Mouse (Mus musculus) hindbrain, embryonic 15.5 days (tissue): ENCODE data around the gene Syde2. TPM values are rescaled to one million over a fixed set of nuclear protein-coding genes. Genes with fewer than 3 reads are reported as not detected.
"Not testable (repeated sequence)": the region's sequence is repeated elsewhere in the genome, so short reads cannot be mapped to it uniquely, and the experiment has no call there.

Source experiments
- ATAC-seq: fragments of 200-750 bp; cut with Nextera tagmentation; 2 replicates; pipeline ENCODE4 v1.8.0; 2017; ENCODE audit warnings: low read depth, moderate number of reproducible peaks, moderate TSS enrichment; ENCODE audit not compliant: low FRiP score
- H3K27ac ChIP-seq: fragments of 300-500 bp; sonication (generic); replicated peaks from 2 replicates; pipeline ENCODE4 v1.5.1; 2015; ENCODE audit warnings: mild to moderate bottlenecking, inconsistent platforms
- H3K27me3 ChIP-seq: fragments of 300-500 bp; sonication (generic); 2 replicates; pipeline ENCODE4 v1.6.1; 2015; ENCODE audit warnings: control low read depth, inconsistent platforms
- H3K36me3 ChIP-seq: fragments of 300-500 bp; sonication (generic); 2 replicates; pipeline ENCODE4 v1.6.1; 2015; ENCODE audit warnings: control low read depth, inconsistent platforms
- H3K4me1 ChIP-seq: fragments of 300-500 bp; sonication (generic); replicated peaks from 2 replicates; pipeline ENCODE4 v1.6.1; 2015; ENCODE audit warnings: control low read depth, inconsistent platforms
- H3K4me2 ChIP-seq: fragments of 300-500 bp; sonication (generic); 2 replicates; pipeline ENCODE4 v1.6.1; 2015; ENCODE audit warnings: moderate library complexity, mild to moderate bottlenecking, inconsistent platforms
- H3K4me3 ChIP-seq: fragments of 300-500 bp; sonication (generic); 2 replicates; pipeline ENCODE4 v1.5.1; 2015; ENCODE audit warnings: mild to moderate bottlenecking, inconsistent platforms
- H3K9ac ChIP-seq: fragments of 300-500 bp; sonication (generic); 2 replicates; pipeline ENCODE4 v1.6.1; 2015; ENCODE audit warnings: inconsistent platforms
- H3K9me3 ChIP-seq: fragments of 300-500 bp; sonication (generic); 2 replicates; pipeline ENCODE4 v1.6.1; 2016; ENCODE audit warnings: control low read depth, inconsistent platforms
- WGBS: fragments of 180-500 bp; shearing (Covaris S2); methylation state at CpG from one replicate; pipeline ENCODE4 v1.1.7; 2015; 5-methylcytosine and 5-hydroxymethylcytosine counted together
- polyA plus RNA-seq: library from polyadenylated mRNA; unstranded; fragments of >200 nt; fragmentation: Nextera tagmentation; extraction: Ambion mirVana; gene quantifications from 2 replicates; pipeline ENCODE4 v1.2.1, GENCODE M21; 2015

Gene Syde2
- polyA plus RNA-seq, 1 experiment from 2014 or later, result 0.34 TPM

GRCm38 (mm10) chr3:145951287-145952165 lies 36.1 kb upstream of the Syde2 start:
- Histone ChIP-seq H3K27me3 (peaks cover 5% of the 10 kb centered on the region), H3K4me3 (no peak overlapping the region)
- 69% methylated on average over 17 of the region's 17 CpGs for WGBS

GRCm38 (mm10) chr3:145952945-145953344 lies 34.7 kb upstream of the Syde2 start:
- ATAC-seq, result no peak
- Histone ChIP-seq H3K9me3 (no peaks in the 10 kb centered on the region), H3K36me3 (no peaks in the 10 kb centered on the region), H3K4me3 (no peak overlapping the region), H3K4me2 (no peak overlapping the region), H3K27ac (no peak overlapping the region), H3K4me1 (peaks cover 5% of the 10 kb centered on the region; the same call in 1 of the 2 replicates), H3K9ac (no peak overlapping the region), H3K27me3 (peaks cover 5% of the 10 kb centered on the region)
- WGBS, result 89% methylated on average over 7 of the region's 7 CpGs

More at GRCm38 (mm10) chr3:145951287-145952165, 36.1 kb upstream of the Syde2 start:
- Histone ChIP-seq H3K27ac (no peak overlapping the region), H3K9me3 (no peaks in the 10 kb centered on the region), H3K36me3 (no peaks in the 10 kb centered on the region), H3K4me1 (peaks cover 5% of the 10 kb centered on the region), H3K4me2 (no peak overlapping the region), H3K9ac (no peak overlapping the region)
- ATAC-seq, result no peak

GRCm38 (mm10) chr3:145953411-145953810 lies 34.3 kb upstream of the Syde2 start:
- 90% methylated on average over 2 of the region's 2 CpGs for WGBS

DNA sequence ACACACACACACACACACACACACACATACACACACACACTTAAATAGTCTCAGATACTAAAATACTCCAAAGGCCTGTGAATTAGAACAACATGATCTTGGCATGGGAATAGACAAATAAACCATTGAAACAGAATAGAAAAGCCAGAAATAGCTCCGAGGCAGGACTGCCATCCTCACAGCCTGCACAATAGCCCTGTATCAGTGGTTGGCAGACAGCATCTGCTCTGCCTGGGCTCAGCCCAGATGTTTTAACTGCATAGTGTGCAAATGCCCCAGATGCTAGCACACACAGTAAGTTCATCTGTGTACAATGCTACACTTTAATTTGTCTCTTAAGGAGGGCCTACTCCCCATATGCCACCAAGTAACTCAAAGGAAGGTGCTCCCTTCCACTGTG lies 27.8 kb upstream of the Syde2 start:
- no peaks in the 10 kb centered on the region for H3K9me3 ChIP-seq
- peaks cover 23% of the 10 kb centered on the region for H3K27me3 ChIP-seq
- no peak overlapping the region for H3K4me3 ChIP-seq
- no peak overlapping the region for H3K27ac ChIP-seq
- no peak overlapping the region for H3K9ac ChIP-seq
- 35% methylated on average over 1 of the region's 1 CpGs for WGBS
- H3K4me2 ChIP-seq, result no peak overlapping the region
- H3K36me3 ChIP-seq, result no peaks in the 10 kb centered on the region
- H3K4me1 ChIP-seq, result peaks cover 18% of the 10 kb centered on the region
- ATAC-seq, result no peak

More at GRCm38 (mm10) chr3:145953411-145953810, 34.3 kb upstream of the Syde2 start:
- H3K36me3 ChIP-seq, result no peaks in the 10 kb centered on the region
- peaks cover 5% of the 10 kb centered on the region for H3K27me3 ChIP-seq
- H3K4me3 ChIP-seq, result no peak overlapping the region
- H3K9ac ChIP-seq, result no peak overlapping the region
- ATAC-seq, result no peak
- no peak overlapping the region for H3K4me2 ChIP-seq
- no peak overlapping the region for H3K27ac ChIP-seq
- H3K4me1 ChIP-seq, result peaks cover 5% of the 10 kb centered on the region; the same call in 1 of the 2 replicates
- no peaks in the 10 kb centered on the region for H3K9me3 ChIP-seq

DNA sequence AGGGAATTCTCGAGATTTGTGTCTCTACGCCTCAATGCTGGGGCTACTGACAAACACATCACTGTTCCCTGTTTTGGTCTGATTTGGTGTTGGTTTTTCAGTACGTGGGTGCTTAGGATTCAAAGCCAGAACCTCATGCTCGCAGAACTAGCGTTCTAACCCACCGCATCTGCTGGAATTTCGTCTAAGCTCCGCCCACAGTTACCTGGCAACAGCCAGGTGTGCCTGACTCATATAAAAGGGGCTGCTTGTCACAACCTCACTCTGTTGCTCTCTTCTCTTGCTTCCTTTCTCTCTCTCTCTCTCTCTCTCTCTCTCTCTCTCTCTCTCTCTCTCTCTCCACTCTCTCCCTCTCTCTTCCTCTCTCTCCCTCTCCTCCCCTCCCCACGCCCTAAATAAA lies 25.3 kb upstream of the Syde2 start:
- Histone ChIP-seq H3K36me3 (no peaks in the 10 kb centered on the region), H3K27ac (no peak overlapping the region), H3K9ac (no peak overlapping the region), H3K4me1 (peaks cover 18% of the 10 kb centered on the region), H3K9me3 (no peaks in the 10 kb centered on the region), H3K27me3 (peaks cover 25% of the 10 kb centered on the region), H3K4me2 (no peak overlapping the region), H3K4me3 (no peak overlapping the region)
- no peak for ATAC-seq
- 20% methylated on average over 9 of the region's 9 CpGs for WGBS

- H3K9ac ChIP-seq, result no peak overlapping the region
- peaks cover 18% of the 10 kb centered on the region for H3K4me1 ChIP-seq
- no peak overlapping the region for H3K27ac ChIP-seq
- no peaks in the 10 kb centered on the region for H3K36me3 ChIP-seq
- peak overlapping the region; percentile 35 for H3K4me2 ChIP-seq
- H3K27me3 ChIP-seq, result peaks cover 25% of the 10 kb centered on the region
- 13% methylated on average over 31 of the region's 31 CpGs for WGBS
- ATAC-seq, result peak; percentile 38; the same call in 1 of the 2 replicates
- no peaks in the 10 kb centered on the region for H3K9me3 ChIP-seq
- 0 out of 2 replicates have a peak overlapping the region, but pooled peaks have one; percentile 4 for H3K4me3 ChIP-seq
These were observed 24.3 kb upstream of the Syde2 start for GRCm38 (mm10) chr3:145963101-145964017.

DNA sequence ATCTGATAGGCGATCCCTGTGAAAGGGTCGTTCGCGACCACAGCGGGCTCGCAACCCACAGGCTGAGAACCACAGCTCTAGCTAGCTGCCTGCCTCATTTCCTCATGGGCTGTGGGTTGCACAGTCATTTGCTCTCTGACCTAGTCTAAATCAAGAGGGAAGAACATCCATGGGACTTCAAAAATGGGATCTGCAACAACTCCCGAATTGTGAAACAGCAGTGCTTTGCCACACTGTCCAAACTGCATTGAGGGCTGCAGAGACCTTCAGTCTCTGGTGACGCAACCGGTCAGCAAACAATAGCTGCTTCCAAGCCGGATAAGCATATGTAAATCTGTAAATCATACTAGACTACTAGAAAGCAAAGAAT lies 23.7 kb upstream of the Syde2 start:
- Histone ChIP-seq H3K4me1 (peaks cover 18% of the 10 kb centered on the region), H3K4me3 (0 out of 2 replicates have a peak overlapping the region, but pooled peaks have one; percentile 4), H3K27me3 (peaks cover 25% of the 10 kb centered on the region), H3K9ac (no peak overlapping the region), H3K27ac (no peak overlapping the region), H3K36me3 (no peaks in the 10 kb centered on the region), H3K9me3 (no peaks in the 10 kb centered on the region), H3K4me2 (peak overlapping the region; percentile 35)
- WGBS, result 16% methylated on average over 10 of the region's 10 CpGs
- peak; percentile 27; the same call in 1 of the 2 replicates for ATAC-seq

DNA sequence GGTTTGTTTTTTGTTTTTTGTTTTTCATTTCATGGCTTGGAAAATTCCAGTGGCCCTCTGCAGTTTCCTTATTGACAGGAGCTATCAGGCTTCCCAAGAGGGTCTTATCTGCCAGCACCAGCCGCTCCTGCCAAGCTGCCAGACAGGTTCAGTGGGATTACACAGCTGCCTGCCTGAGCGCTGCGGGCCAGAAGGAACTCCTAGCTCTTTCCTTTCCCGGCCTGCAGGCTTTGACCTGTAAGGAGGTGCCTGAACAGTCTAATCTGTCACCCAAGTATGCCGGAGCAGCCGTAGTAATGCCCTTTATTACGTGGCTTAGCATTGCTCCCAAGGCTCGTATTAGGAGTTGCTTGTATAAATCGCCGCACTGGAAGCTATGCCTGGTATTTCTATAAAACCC lies 23.2 kb upstream of the Syde2 start:
- Histone ChIP-seq H3K27me3 (peaks cover 25% of the 10 kb centered on the region), H3K9me3 (no peaks in the 10 kb centered on the region), H3K27ac (no peak overlapping the region), H3K4me3 (no peak overlapping the region), H3K9ac (no peak overlapping the region), H3K36me3 (no peaks in the 10 kb centered on the region), H3K4me2 (peak overlapping the region; percentile 35), H3K4me1 (peaks cover 18% of the 10 kb centered on the region)
- ATAC-seq, result no peak
- WGBS, result 16% methylated on average over 10 of the region's 10 CpGs

DNA sequence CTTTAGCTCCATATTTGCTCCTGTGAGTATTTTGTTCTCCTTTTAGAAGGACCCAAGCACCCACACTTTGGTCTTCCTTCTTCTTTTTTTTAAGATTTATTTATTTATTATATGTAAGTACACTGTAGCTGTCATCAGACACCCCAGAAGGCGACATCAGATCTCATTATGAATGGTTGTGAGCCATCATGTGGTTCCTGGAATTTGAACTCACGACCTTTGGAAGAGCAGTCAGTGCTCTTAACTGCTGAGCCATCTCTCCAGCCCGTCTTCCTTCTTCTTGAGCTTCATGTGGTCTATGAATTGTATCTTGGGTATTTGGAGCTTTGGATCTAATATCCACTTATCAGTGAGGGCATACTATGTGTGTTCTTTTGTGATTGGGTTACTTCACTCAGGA lies 22.1 kb upstream of the Syde2 start:
- not testable (repeated sequence) for H3K4me3 ChIP-seq, H3K36me3 ChIP-seq, H3K27ac ChIP-seq, ATAC-seq, H3K9ac ChIP-seq, H3K9me3 ChIP-seq, H3K4me2 ChIP-seq
- WGBS, result 92% methylated on average over 3 of the region's 3 CpGs
- Histone ChIP-seq H3K27me3 (peaks cover 23% of the 10 kb centered on the region), H3K4me1 (peaks cover 18% of the 10 kb centered on the region)

DNA sequence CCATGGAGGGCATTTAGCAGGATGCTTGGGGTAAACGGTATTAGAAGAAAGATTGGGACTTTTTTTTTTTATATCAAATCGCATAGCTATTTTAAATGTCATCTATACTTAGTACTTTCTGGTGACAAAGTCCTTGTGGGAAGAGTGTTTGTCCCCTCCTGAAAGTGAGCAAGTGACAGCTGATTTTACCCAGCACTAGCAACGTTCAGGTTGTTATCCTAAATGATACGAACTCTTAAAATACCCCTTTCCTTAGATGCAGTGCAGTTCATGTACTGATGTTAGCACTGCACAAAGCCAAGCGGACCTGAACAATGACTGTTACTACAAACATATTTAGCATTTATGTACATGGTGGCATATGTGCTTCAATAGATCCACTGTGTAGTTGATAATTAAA lies 20.9 kb upstream of the Syde2 start:
- 92% methylated on average over 5 of the region's 5 CpGs for WGBS
- no peak overlapping the region for H3K4me3 ChIP-seq
- no peak overlapping the region for H3K27ac ChIP-seq

DNA sequence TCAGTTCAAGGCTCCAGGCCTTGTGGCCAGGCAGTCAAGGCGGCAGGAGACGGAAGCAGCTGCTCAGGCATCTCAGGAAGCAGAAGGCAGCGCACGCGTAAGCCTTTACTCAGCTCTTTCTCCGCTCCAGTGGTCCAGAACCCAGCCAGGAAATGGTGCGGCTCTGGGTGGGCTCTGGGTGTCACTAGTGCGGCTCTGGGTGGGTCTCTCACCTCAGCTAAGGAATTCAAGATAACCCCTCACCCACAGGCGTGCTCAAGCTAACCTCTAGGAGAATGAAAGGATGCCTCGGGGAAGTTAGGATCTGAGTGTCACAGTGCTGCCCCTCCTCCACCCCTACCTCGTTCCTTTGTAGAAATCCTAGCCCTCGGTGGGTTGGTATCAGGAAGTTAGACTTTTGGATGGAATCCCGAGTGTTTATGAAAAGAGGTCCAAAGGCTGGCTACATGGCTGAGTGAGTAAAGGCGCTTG lies 18.6 kb upstream of the Syde2 start:
- 57% methylated on average over 14 of the region's 14 CpGs for WGBS

More for the DNA sequence above, 20.9 kb upstream of the Syde2 start:
- Histone ChIP-seq H3K27me3 (peaks cover 18% of the 10 kb centered on the region), H3K9me3 (no peaks in the 10 kb centered on the region), H3K4me1 (peaks cover 18% of the 10 kb centered on the region), H3K4me2 (no peak overlapping the region), H3K9ac (no peak overlapping the region), H3K36me3 (no peaks in the 10 kb centered on the region)
- ATAC-seq, result no peak

More for the DNA sequence above, 18.6 kb upstream of the Syde2 start:
- Histone ChIP-seq H3K27ac (no peak overlapping the region), H3K36me3 (no peaks in the 10 kb centered on the region), H3K9me3 (no peaks in the 10 kb centered on the region), H3K9ac (no peak overlapping the region), H3K4me3 (no peak overlapping the region), H3K4me1 (peaks cover 6% of the 10 kb centered on the region), H3K27me3 (peaks cover 4% of the 10 kb centered on the region; the same call in 1 of the 2 replicates), H3K4me2 (no peak overlapping the region)
- ATAC-seq, result no peak
